Mouse (Mus musculus) monocyte, adult 5-6 weeks (primary cell): ENCODE measurements around the gene Gm5891. TPM values are rescaled to one million over a fixed set of nuclear protein-coding genes. Genes with fewer than 3 reads are reported as not detected.
"Not testable (repeated sequence)": the region's sequence is repeated elsewhere in the genome, so short reads cannot be mapped to it uniquely, and the experiment has no call there.

Experiments
- ATAC-seq: fragments of 153-309, 156-312 bp; replicated peaks from 2 replicates; pipeline ENCODE4 v1.8.0; 2017; ENCODE audit warnings: mild to moderate bottlenecking; ENCODE audit not compliant: low TSS enrichment, insufficient number of reproducible peaks, severe bottlenecking, poor library complexity, low FRiP score
- total RNA-seq: library from RNA; stranded (forward); fragments of 200-1000, 200-491, 200-594 nt; gene quantifications from 3 replicates; pipeline ENCODE4 v1.2.3, GENCODE M21; 2017

The Gm5891 gene
- total RNA-seq, result not detected in 3 replicates

- not testable (repeated sequence) for ATAC-seq
Observed at GRCm38 (mm10) chr7:21921191-21921590, at the start of gene Gm5891. Gene Gm5891 (minus strand): TSS chr7:21921291.

Other genes starting within 250 kb of the Gm5891 start
- gene Gm4175, start 159.8 kb downstream of the Gm5891 start, total RNA-seq, result not detected in 3 replicates
- not detected in 3 replicates for gene Gm4177, start 124.6 kb downstream of the Gm5891 start, total RNA-seq
- gene Vmn1r135, start 88.9 kb downstream of the Gm5891 start, total RNA-seq, result not detected in 3 replicates
- not detected in 3 replicates for gene Gm5725, start 77.0 kb downstream of the Gm5891 start, total RNA-seq
- gene Vmn1r137, start 73.3 kb upstream of the Gm5891 start, total RNA-seq, result not detected in 3 replicates
- gene Vmn1r138, start 107.6 kb upstream of the Gm5891 start, total RNA-seq, result not detected in 3 replicates
- gene Gm6176, start 135.0 kb upstream of the Gm5891 start, total RNA-seq, result not detected in 3 replicates
- gene Vmn1r139, start 147.8 kb upstream of the Gm5891 start, total RNA-seq, result not detected in 3 replicates
- not detected in 3 replicates for gene Gm16451, start 197.0 kb upstream of the Gm5891 start, total RNA-seq
- not detected in 3 replicates for gene Gm10666, start 213.4 kb upstream of the Gm5891 start, total RNA-seq
- gene Vmn1r142, start 242.7 kb upstream of the Gm5891 start, total RNA-seq, result not detected in 3 replicates